Mouse (Mus musculus) MEL (cell line): ENCODE data around the gene Ifnar2. TPM values are rescaled to one million over a fixed set of nuclear protein-coding genes. Genes with fewer than 3 reads are reported as not detected.

ENCODE experiments used
- DNase-seq: peaks from one replicate; pipeline ENCODE4 v3.0.0; 2011; ENCODE audit warnings: low read depth, low spot score
- H3K27ac ChIP-seq: 2 replicates; pipeline ENCODE4 v1.5.1; 2012; ENCODE audit warnings: low read depth, mild to moderate bottlenecking, control low read depth, low read length, moderate library complexity; ENCODE audit not compliant: control insufficient read depth
- H3K27me3 ChIP-seq, 2 experiments: fragments of 150-350 bp in 1 of 2; sonication (generic) in 1 of 2; 2 replicates each; pipeline ENCODE4 v1.6.1; 2012; ENCODE audit warnings: low read length in 2 of 2, mild to moderate bottlenecking in 2 of 2, improper control_type of control experiment in 1 of 2, moderate library complexity in 1 of 2; ENCODE audit not compliant: insufficient read depth in 2 of 2, control insufficient read depth in 1 of 2
- H3K36me3 ChIP-seq, 2 experiments: 2 replicates each; pipeline ENCODE4 v1.6.1; 2012 to 2014; ENCODE audit warnings: low read length in 2 of 2, improper control_type of control experiment in 1 of 2, inconsistent platforms in 1 of 2, mild to moderate bottlenecking in 1 of 2; ENCODE audit not compliant: insufficient read depth in 2 of 2, control insufficient read depth in 1 of 2
- H3K4me1 ChIP-seq, 2 experiments: fragments of 150-350 bp in 1 of 2; sonication (generic) in 1 of 2; 2 replicates each; pipeline ENCODE4 v1.6.1; 2012; ENCODE audit warnings: low read length in 2 of 2, improper control_type of control experiment in 1 of 2, mild to moderate bottlenecking in 1 of 2; ENCODE audit not compliant: insufficient read depth in 2 of 2, control insufficient read depth in 1 of 2
- H3K4me3 ChIP-seq, 2 experiments: fragments of 150-350 bp in 1 of 2; sonication (generic) in 1 of 2; 2 replicates each; pipeline ENCODE4 v1.5.1; 2012; ENCODE audit warnings: low read depth in 2 of 2, low read length in 2 of 2, mild to moderate bottlenecking in 2 of 2, moderate library complexity in 2 of 2, control low read depth in 1 of 2, improper control_type of control experiment in 1 of 2; ENCODE audit not compliant: control insufficient read depth in 1 of 2, insufficient read depth in 1 of 2
- H3K79me2 ChIP-seq: 2 replicates; pipeline ENCODE4 v1.6.1; 2012; ENCODE audit warnings: mild to moderate bottlenecking, low read length, moderate library complexity; ENCODE audit not compliant: control insufficient read depth, poor library complexity, insufficient read depth
- H3K9ac ChIP-seq: 2 replicates; pipeline ENCODE4 v1.6.1; 2012; ENCODE audit warnings: low read depth, mild to moderate bottlenecking, control low read depth, low read length, moderate library complexity; ENCODE audit not compliant: control insufficient read depth, poor library complexity, severe bottlenecking
- H3K9me3 ChIP-seq: fragments of 150-350 bp; sonication (generic); replicated peaks from 2 replicates; pipeline ENCODE4 v1.6.1; 2012; ENCODE audit warnings: mild to moderate bottlenecking, low read length, improper control_type of control experiment, moderate library complexity; ENCODE audit not compliant: insufficient read depth
- BHLHE40 ChIP-seq: IDR thresholded peaks from 2 replicates; pipeline ENCODE4 v1.6.1; 2012; ENCODE audit warnings: low read depth, mild to moderate bottlenecking, inconsistent platforms, low read length, improper control_type of control experiment, borderline replicate concordance
- CHD1 ChIP-seq: IDR thresholded peaks from 2 replicates; pipeline ENCODE4 v1.6.1; 2012; ENCODE audit warnings: low read depth, mild to moderate bottlenecking, inconsistent platforms, low read length, improper control_type of control experiment
- CTCF ChIP-seq, 3 experiments: IDR thresholded peaks in 2 of 3; conservative IDR thresholded peaks in 1 of 3; 2 replicates each; pipeline ENCODE4 v1.5.1; 2011 to 2012; ENCODE audit warnings: low read length in 3 of 3, low read depth in 2 of 3, mild to moderate bottlenecking in 2 of 3, improper control_type of control experiment in 1 of 3, inconsistent platforms in 1 of 3, mixed read lengths in 1 of 3, moderate library complexity in 1 of 3; ENCODE audit not compliant: control insufficient read depth in 1 of 3, insufficient read depth in 1 of 3, poor library complexity in 1 of 3, severe bottlenecking in 1 of 3
- E2F4 ChIP-seq: IDR thresholded peaks from 2 replicates; pipeline ENCODE4 v1.6.1; 2011; ENCODE audit warnings: low read depth, low read length, improper control_type of control experiment, borderline replicate concordance
- ETS1 ChIP-seq: IDR thresholded peaks from 2 replicates; pipeline ENCODE4 v1.6.1; 2012; ENCODE audit warnings: low read depth, mild to moderate bottlenecking, inconsistent platforms, low read length, improper control_type of control experiment, moderate library complexity
- GABPA ChIP-seq: IDR thresholded peaks from 2 replicates; pipeline ENCODE4 v1.6.1; 2012; ENCODE audit warnings: low read depth, mild to moderate bottlenecking, inconsistent platforms, low read length, improper control_type of control experiment, moderate library complexity
- GATA1 ChIP-seq: IDR thresholded peaks from 2 replicates; pipeline ENCODE4 v1.6.1; 2011; ENCODE audit warnings: low read depth, low read length, improper control_type of control experiment
- JUND ChIP-seq: IDR thresholded peaks from 2 replicates; pipeline ENCODE4 v1.6.1; 2011; ENCODE audit warnings: low read depth, mild to moderate bottlenecking, improper control_type of control experiment, low read length
- MAFK ChIP-seq: IDR thresholded peaks from 2 replicates; pipeline ENCODE4 v1.6.1; 2011; ENCODE audit warnings: low read depth, mild to moderate bottlenecking, low read length, improper control_type of control experiment, borderline replicate concordance
- MAZ ChIP-seq: IDR thresholded peaks from 2 replicates; pipeline ENCODE4 v1.6.1; 2012; ENCODE audit warnings: low read depth, mild to moderate bottlenecking, inconsistent platforms, low read length, improper control_type of control experiment
- MEF2A ChIP-seq: IDR thresholded peaks from 2 replicates; pipeline ENCODE4 v1.6.1; 2014; ENCODE audit warnings: low read depth, mild to moderate bottlenecking, inconsistent platforms, low read length, improper control_type of control experiment; ENCODE audit not compliant: poor library complexity, insufficient replicate concordance, severe bottlenecking; ENCODE audit errors: extremely low read depth
- MYB ChIP-seq: IDR thresholded peaks from 2 replicates; pipeline ENCODE4 v1.6.1; 2011; ENCODE audit warnings: mild to moderate bottlenecking, low read depth, low read length, improper control_type of control experiment
- MYC ChIP-seq: IDR thresholded peaks from 2 replicates; pipeline ENCODE4 v1.6.1; 2011; ENCODE audit warnings: low read depth, mild to moderate bottlenecking, low read length, improper control_type of control experiment, moderate library complexity
- NRF1 ChIP-seq: IDR thresholded peaks from 2 replicates; pipeline ENCODE4 v1.6.1; 2014; ENCODE audit warnings: low read depth, mild to moderate bottlenecking, inconsistent platforms, low read length, improper control_type of control experiment, moderate library complexity; ENCODE audit not compliant: poor library complexity, insufficient read depth, severe bottlenecking
- POLR2AphosphoS2 ChIP-seq: IDR thresholded peaks from 2 replicates; pipeline ENCODE4 v1.6.1; 2011; ENCODE audit warnings: low read length, improper control_type of control experiment
- RAD21 ChIP-seq: IDR thresholded peaks from 2 replicates; pipeline ENCODE4 v1.6.1; 2011; ENCODE audit warnings: mild to moderate bottlenecking, low read depth, low read length, improper control_type of control experiment
- SIN3A ChIP-seq: IDR thresholded peaks from 2 replicates; pipeline ENCODE4 v1.6.1; 2012; ENCODE audit warnings: low read length, improper control_type of control experiment, inconsistent platforms
- SMC3 ChIP-seq: IDR thresholded peaks from 2 replicates; pipeline ENCODE4 v1.6.1; 2011; ENCODE audit warnings: low read depth, low read length, improper control_type of control experiment
- UBTF ChIP-seq: IDR thresholded peaks from 2 replicates; pipeline ENCODE4 v1.6.1; 2012; ENCODE audit warnings: low read depth, mild to moderate bottlenecking, inconsistent platforms, low read length, improper control_type of control experiment, moderate library complexity, borderline replicate concordance; ENCODE audit not compliant: insufficient read depth
- USF1 ChIP-seq: IDR thresholded peaks from 2 replicates; pipeline ENCODE4 v1.6.1; 2014; ENCODE audit warnings: low read depth, mild to moderate bottlenecking, inconsistent platforms, low read length, improper control_type of control experiment, moderate library complexity
- ZC3H11A ChIP-seq: IDR thresholded peaks from 2 replicates; pipeline ENCODE4 v1.6.1; 2012; ENCODE audit warnings: low read depth, mild to moderate bottlenecking, inconsistent platforms, low read length, improper control_type of control experiment
- ZKSCAN1 ChIP-seq: IDR thresholded peaks from 2 replicates; pipeline ENCODE4 v1.6.1; 2012; ENCODE audit warnings: low read depth, mild to moderate bottlenecking, inconsistent platforms, low read length, improper control_type of control experiment, moderate library complexity
- ZMIZ1 ChIP-seq: IDR thresholded peaks from 2 replicates; pipeline ENCODE4 v1.6.1; 2012; ENCODE audit warnings: low read depth, mild to moderate bottlenecking, inconsistent platforms, low read length, improper control_type of control experiment, moderate library complexity
- ZNF384 ChIP-seq: IDR thresholded peaks from 2 replicates; pipeline ENCODE4 v1.6.1; 2012; ENCODE audit warnings: low read depth, mild to moderate bottlenecking, inconsistent platforms, low read length, improper control_type of control experiment
- polyA plus RNA-seq, 2 experiments: library from polyadenylated mRNA; stranded (reverse) in 1 of 2; unstranded in 1 of 2; fragments of >175 nt in 1 of 2; fragments of >200 nt in 1 of 2; gene quantifications; 2 replicates each; pipeline versions ENCODE4 v1.2.1 to v1.2.4; 2012; ENCODE audit warnings: low replicate concordance in 2 of 2, low read depth in 1 of 2; ENCODE audit not compliant: insufficient read length in 2 of 2, insufficient read depth in 1 of 2, missing spikeins in 1 of 2
- total RNA-seq: library from RNA; depleted of rRNA; stranded (reverse); fragments of 300-350 nt; gene quantifications from 2 replicates; pipeline ENCODE4 v1.2.3, GENCODE M21; 2012

The Ifnar2 gene
- total and polyA plus RNA-seq, 3 experiments, result 21.8 to 38.3 TPM; not detected in 1

DNA sequence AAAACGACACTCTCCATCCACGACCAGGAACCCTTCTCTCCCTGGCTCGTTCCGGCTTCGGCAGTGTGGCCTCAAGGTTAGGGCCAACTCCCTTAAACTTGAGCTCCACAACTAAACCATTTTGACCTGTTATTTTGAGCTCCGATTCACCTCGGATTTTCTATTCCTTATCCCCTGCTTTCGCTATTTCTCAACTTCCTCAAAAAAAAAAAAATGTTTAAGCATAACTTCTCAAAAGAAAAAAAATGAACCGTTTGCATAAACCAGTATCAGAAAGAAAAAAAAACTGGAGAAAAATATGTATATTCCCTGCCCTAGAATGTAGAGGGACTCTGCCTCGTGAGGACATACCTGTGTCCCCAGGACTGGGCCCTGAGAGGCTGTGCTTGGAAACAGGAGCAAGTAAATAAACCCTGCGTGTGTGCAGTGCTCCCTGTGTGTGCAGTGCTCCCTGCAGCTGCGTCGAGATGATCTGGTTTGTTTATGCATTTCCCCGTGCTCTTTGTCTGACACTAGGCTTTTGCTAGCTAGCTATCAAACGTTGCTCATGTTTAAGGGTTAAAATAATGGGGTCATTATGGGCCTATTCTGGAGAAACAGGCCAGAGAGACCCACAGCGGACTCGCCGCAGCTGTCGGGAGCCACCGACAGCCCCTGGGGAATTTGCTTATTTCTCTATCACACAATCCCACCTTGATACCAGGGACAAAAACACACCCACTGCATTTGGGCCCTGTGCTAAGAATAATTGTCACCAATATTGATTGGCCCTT is 24.9 kb upstream of the Ifnar2 start:
- TF ChIP-seq E2F4 (no peak), POLR2AphosphoS2 (no peak), GATA1 (no peak), USF1 (no peak), ZKSCAN1 (no peak), ETS1 (no peak), ZNF384 (peak; percentile 72), MAFK (no peak)
- no peak for DNase-seq
- Histone ChIP-seq H3K79me2 (no peaks in the 10 kb centered on the region; the same call in 1 of the 2 replicates), H3K9me3 (no peaks in the 10 kb centered on the region), H3K36me3 (peaks cover 0 to 8% of the 10 kb centered on the region in 2 experiments; a peak in 2 of 4 replicates), H3K27ac (no peak overlapping the region), H3K27me3 (no peaks in the 10 kb centered on the region), H3K4me3 (no peak overlapping the region), H3K9ac (no peak overlapping the region), H3K4me1 (peaks cover 3 to 4% of the 10 kb centered on the region in 2 experiments; a peak in 3 of 4 replicates)

DNA sequence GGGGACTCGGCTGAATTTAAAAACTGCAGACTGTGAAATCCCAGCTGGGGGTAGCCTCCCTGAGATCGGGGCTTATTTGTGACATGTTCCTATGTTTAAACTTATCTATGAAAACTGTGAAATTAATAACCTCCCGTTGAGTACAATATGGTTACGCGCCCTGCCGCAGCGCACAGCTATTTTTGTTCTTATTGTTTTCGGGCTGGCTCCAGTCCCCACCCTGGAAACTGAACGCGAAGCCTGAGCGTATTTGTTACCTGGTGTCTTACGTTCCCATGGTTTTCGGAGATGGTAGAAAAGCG is 24.4 kb upstream of the Ifnar2 start:
- H3K79me2 ChIP-seq, result no peaks in the 10 kb centered on the region; the same call in 1 of the 2 replicates
- no peak for DNase-seq
- H3K4me3 ChIP-seq, result no peak overlapping the region
- peaks cover 6 to 8% of the 10 kb centered on the region in 2 experiments for H3K4me1 ChIP-seq
- no peak overlapping the region for H3K27ac ChIP-seq
- no peaks in the 10 kb centered on the region for H3K9me3 ChIP-seq
- no peak overlapping the region for H3K9ac ChIP-seq
- peaks cover 0 to 12% of the 10 kb centered on the region in 2 experiments; a peak in 2 of 4 replicates for H3K36me3 ChIP-seq
- TF ChIP-seq CHD1 (no peak), ZKSCAN1 (no peak), JUND (no peak), MAZ (no peak), GATA1 (no peak), GABPA (no peak), MEF2A (no peak), CTCF (IDR thresholded peaks at IDR 0.05 in 2 of 3, conservative IDR thresholded peaks at IDR 0.05 in 1 of 3; ENCODE audit: control insufficient read depth in 1 of 3, insufficient read depth in 1 of 3, low read depth in 2 of 3, low read length in 3 of 3, poor library complexity in 1 of 3, severe bottlenecking in 1 of 3) (no peak), MYC (no peak), ZC3H11A (no peak), MYB (no peak), UBTF (no peak), ZMIZ1 (no peak), RAD21 (no peak), NRF1 (no peak), SMC3 (no peak), BHLHE40 (no peak), POLR2AphosphoS2 (no peak), MAFK (no peak), SIN3A (no peak)
- H3K27me3 ChIP-seq, result no peaks in the 10 kb centered on the region
